Comparison of ENCODE assay signal across 27 mouse cellular contexts in genomic region chr10:93800895-93801294, GRCm38 (mm10). TPM values are rescaled to one million over a fixed set of nuclear protein-coding genes. Genes with fewer than 3 reads are reported as not detected.
DNase-seq lines count a peak whose midpoint lies in the region; ATAC-seq and TF ChIP-seq lines count a peak whose summit lies in the region.
"Had no signal": no experiment of that assay in that cellular context is flagged by ENCODE, and none has a peak within 500 bp of the region (broad histone marks: within the 10 kb centered on the region; RNA-seq: fewer than 3 reads in every experiment).

No protein-coding gene starts in this region.

- WGBS in limb, embryonic 15.5 days: 65% methylated on average over 5 of the region's 5 CpGs
- WGBS in limb, embryonic 10.5 days: 91% methylated on average over 5 of the region's 5 CpGs
- WGBS in hindbrain, postnatal 0 days: 76% methylated on average over 5 of the region's 5 CpGs

- intact Hi-C loops in gastrocnemius, adult 2 months (cut with DNase I): no loop called here
- intact Hi-C loops in left cerebral cortex, postnatal 25 days (cut with DNase I): no loop called here

- TF ChIP-seq CTCF in gastrocnemius, adult 2 months (IDR thresholded peaks at IDR 0.05): no peak
- TF ChIP-seq CTCF in hindbrain, postnatal 0 days (IDR thresholded peaks at IDR 0.05; ENCODE audit: low read depth): no peak

- no peaks in the 10 kb centered on the region for H3K36me3 ChIP-seq in limb, embryonic 15.5 days
- H3K36me3 ChIP-seq in limb, embryonic 10.5 days: no peaks in the 10 kb centered on the region
- no peaks in the 10 kb centered on the region for H3K36me3 ChIP-seq in hindbrain, postnatal 0 days (ENCODE audit: insufficient read depth, low read length)
- H3K36me3 ChIP-seq: embryonic facial prominence, embryonic 10.5 days; G1E; heart, embryonic 10.5 days; liver, embryonic 13.5 days; lung, embryonic 15.5 days; midbrain, embryonic 12.5 days; stomach, embryonic 15.5 days had no signal

- H3K4me1 ChIP-seq in limb, embryonic 15.5 days: peaks cover 18% of the 10 kb centered on the region
- H3K4me1 ChIP-seq in limb, embryonic 10.5 days: peaks cover 10% of the 10 kb centered on the region
- H3K4me1 ChIP-seq in brown adipose tissue, adult 24 weeks (ENCODE audit: control insufficient read depth, insufficient read depth, insufficient read length, low read length): no peaks in the 10 kb centered on the region
- no peaks in the 10 kb centered on the region for H3K4me1 ChIP-seq in hindbrain, postnatal 0 days (ENCODE audit: insufficient read depth, low read length)
- H3K4me1 ChIP-seq: embryonic facial prominence, embryonic 10.5 days; heart, embryonic 10.5 days; liver, embryonic 13.5 days; lung, embryonic 15.5 days; midbrain, embryonic 12.5 days; stomach, embryonic 15.5 days had no signal

- no peaks in the 10 kb centered on the region for H3K27me3 ChIP-seq in limb, embryonic 15.5 days
- no peaks in the 10 kb centered on the region for H3K27me3 ChIP-seq in limb, embryonic 10.5 days (ENCODE audit: low read depth, poor library complexity, severe bottlenecking)
- H3K27me3 ChIP-seq in hindbrain, postnatal 0 days (ENCODE audit: insufficient read depth, low read length): no peaks in the 10 kb centered on the region
- H3K27me3 ChIP-seq: liver, embryonic 13.5 days; lung, embryonic 15.5 days; midbrain, embryonic 12.5 days; stomach, embryonic 15.5 days had no signal

- DNase-seq in gastrocnemius, adult 2 months: peak; percentile 41
- no peak for DNase-seq in gastrocnemius, postnatal 4 days (ENCODE audit: low spot score in 2 of 2)
- DNase-seq in limb, embryonic 10.5 days (ENCODE audit: low spot score): no peak
- peak; percentile 76 for DNase-seq in skeletal muscle tissue, adult 2 months (ENCODE audit: low read depth, low spot score)
- no peak for DNase-seq in hindbrain, postnatal 0 days (ENCODE audit: low spot score)
- no peak for DNase-seq in left cerebral cortex, postnatal 25 days (ENCODE audit: low spot score in 2 of 2)
- DNase-seq: cerebellum, adult 11 months; cerebellum, postnatal 36 days; forebrain, postnatal 0 days; kidney, adult 18-20 months; kidney, postnatal 10 days; layer of hippocampus, adult 9-11 months; liver, embryonic 13.5 days had no signal

- H3K4me3 ChIP-seq in gastrocnemius, adult 2 months: no peak overlapping the region
- no peak overlapping the region for H3K4me3 ChIP-seq in limb, embryonic 15.5 days
- no peak overlapping the region for H3K4me3 ChIP-seq in limb, embryonic 10.5 days
- no peak overlapping the region for H3K4me3 ChIP-seq in brown adipose tissue, adult 24 weeks (ENCODE audit: insufficient read depth, low read depth, low read length)
- no peak overlapping the region for H3K4me3 ChIP-seq in hindbrain, postnatal 0 days (ENCODE audit: low read length)
- H3K4me3 ChIP-seq: embryonic facial prominence, embryonic 10.5 days; erythroblast, embryonic 14.5 days; heart, embryonic 10.5 days; liver, embryonic 13.5 days; lung, embryonic 15.5 days; midbrain, embryonic 12.5 days; stomach, embryonic 15.5 days had no signal

- no peaks in the 10 kb centered on the region for H3K9me3 ChIP-seq in limb, embryonic 15.5 days
- H3K9me3 ChIP-seq in limb, embryonic 10.5 days (replicated peaks): no peaks in the 10 kb centered on the region
- H3K9me3 ChIP-seq in hindbrain, postnatal 0 days (ENCODE audit: low read length): no peaks in the 10 kb centered on the region
- H3K9me3 ChIP-seq: embryonic facial prominence, embryonic 10.5 days; G1E; heart, embryonic 10.5 days; liver, embryonic 13.5 days; lung, embryonic 15.5 days; midbrain, embryonic 12.5 days; stomach, embryonic 15.5 days had no signal

- H3K9ac ChIP-seq in limb, embryonic 15.5 days: no peak overlapping the region
- no peak overlapping the region for H3K9ac ChIP-seq in hindbrain, postnatal 0 days (replicated peaks; ENCODE audit: low read length)
- H3K9ac ChIP-seq: forebrain, postnatal 0 days; liver, embryonic 13.5 days; lung, embryonic 15.5 days; midbrain, embryonic 12.5 days; stomach, embryonic 15.5 days had no signal

- ATAC-seq in limb, embryonic 15.5 days (ENCODE audit: insufficient number of reproducible peaks, low FRiP score, low TSS enrichment, low read depth): no peak
- ATAC-seq in hindbrain, postnatal 0 days: no peak
- ATAC-seq: forebrain, postnatal 0 days had no signal

- H3K27ac ChIP-seq in gastrocnemius, adult 2 months: peak overlapping the region; percentile 79
- H3K27ac ChIP-seq in limb, embryonic 15.5 days: peak overlapping the region; percentile 33; the same call in 1 of the 2 replicates
- no peak overlapping the region for H3K27ac ChIP-seq in limb, embryonic 10.5 days
- peak overlapping the region; percentile 50 for H3K27ac ChIP-seq in brown adipose tissue, adult 24 weeks (replicated peaks; ENCODE audit: low read depth, low read length)
- no peak overlapping the region for H3K27ac ChIP-seq in hindbrain, postnatal 0 days
- H3K27ac ChIP-seq: embryonic facial prominence, embryonic 10.5 days; heart, embryonic 10.5 days; liver, embryonic 13.5 days; lung, embryonic 15.5 days; macrophage; midbrain, embryonic 12.5 days; stomach, embryonic 15.5 days had no signal

- no peak overlapping the region for H3K4me2 ChIP-seq in limb, embryonic 15.5 days
- no peak overlapping the region for H3K4me2 ChIP-seq in hindbrain, postnatal 0 days (ENCODE audit: low read depth, low read length)
- H3K4me2 ChIP-seq: liver, embryonic 13.5 days; lung, embryonic 15.5 days; midbrain, embryonic 12.5 days; stomach, embryonic 15.5 days had no signal

RNA-seq across cellular contexts. Expression of gene Usp44, which starts 30.5 kb away (rescaled TPM):
- under 1 TPM; 0.31 to 0.33 TPM for total RNA-seq in gastrocnemius, adult 2 months (2021)
- total RNA-seq in gastrocnemius, postnatal 4 days (2021): under 1 TPM; 0.49 to 0.64 TPM
- polyA plus RNA-seq in limb, embryonic 15.5 days (2015; fragmentation: Nextera tagmentation; extraction: Ambion mirVana): 0.52 and 0.95 TPM in 2 replicates
- polyA plus RNA-seq in limb, embryonic 10.5 days (2016; fragmentation: Nextera tagmentation; extraction: Ambion mirVana): 1.0 and 1.1 TPM in 2 replicates
- not detected in 2 replicates for polyA plus RNA-seq in brown adipose tissue, adult 24 weeks (2012; ENCODE audit: insufficient read depth, insufficient read length, missing spikeins)
- 0.22 and 0.26 TPM in 2 replicates for total RNA-seq in hindbrain, postnatal 0 days (2014; rRNA removed)
- polyA plus RNA-seq in hindbrain, postnatal 0 days (2015; fragmentation: Nextera tagmentation; extraction: Ambion mirVana): 0.39 and 0.43 TPM in 2 replicates
- not detected for total RNA-seq in left cerebral cortex, postnatal 25 days (2021)
- total RNA-seq: adrenal gland, adult 18-20 months; left cerebral cortex, postnatal 36 days; neutrophil, adult 5-6 weeks had no signal
- polyA plus RNA-seq: erythroblast, embryonic 14.5 days; macrophage; spleen, adult 2 months had no signal

Comparison
In these comparisons a context has a peak if more than half of its experiments do, and no peak if none do; other contexts are left out.
1. DNase-seq: peak in gastrocnemius, adult 2 months (single experiment) and skeletal muscle tissue, adult 2 months (single experiment); none in gastrocnemius, postnatal 4 days (0 of 2), limb, embryonic 10.5 days (single experiment), hindbrain, postnatal 0 days (single experiment) and left cerebral cortex, postnatal 25 days (0 of 2).
2. H3K27ac ChIP-seq: peak in gastrocnemius, adult 2 months (single experiment), limb, embryonic 15.5 days (single experiment) and brown adipose tissue, adult 24 weeks (single experiment); none in limb, embryonic 10.5 days (single experiment) and hindbrain, postnatal 0 days (single experiment).